Mouse (Mus musculus): Measurements from ENCODE around the gene Plekhj1. TPM values are rescaled to one million over a fixed set of nuclear protein-coding genes. Genes with fewer than 3 reads are reported as not detected.
A peak's percentile ranks its signal among the peaks of the same experiment; 100 is the strongest.
"Not testable (repeated sequence)": the region's sequence is repeated elsewhere in the genome, so short reads cannot be mapped to it uniquely, and the experiment has no call there.

Gene Plekhj1
- 10 to 100 TPM; 57.0 to 62.1 TPM for total RNA-seq (2021)

- intact Hi-C loops (cut with DNase I), result no loop called here
Measured at GRCm38 (mm10) chr10:80798150-80799006, at the start of gene Plekhj1, which contains the start of gene Sf3a2. TSS of gene Plekhj1 (minus strand) at chr10:80798626. TSS of gene Sf3a2 (plus strand) at chr10:80798198.

GRCm38 (mm10) chr10:80845732-80846131 is 47.3 kb upstream of the Plekhj1 start:
- intact Hi-C loops (cut with DNase I), result no loop called here
- DNase-seq (ENCODE audit: extremely low spot score in 1 of 2, low spot score in 2 of 2), result no peak

More at GRCm38 (mm10) chr10:80798150-80799006, at the start of gene Plekhj1, which contains the start of gene Sf3a2:
- peak; percentile 92 to 97 for DNase-seq (ENCODE audit: extremely low spot score in 1 of 2, low spot score in 2 of 2)

DNA sequence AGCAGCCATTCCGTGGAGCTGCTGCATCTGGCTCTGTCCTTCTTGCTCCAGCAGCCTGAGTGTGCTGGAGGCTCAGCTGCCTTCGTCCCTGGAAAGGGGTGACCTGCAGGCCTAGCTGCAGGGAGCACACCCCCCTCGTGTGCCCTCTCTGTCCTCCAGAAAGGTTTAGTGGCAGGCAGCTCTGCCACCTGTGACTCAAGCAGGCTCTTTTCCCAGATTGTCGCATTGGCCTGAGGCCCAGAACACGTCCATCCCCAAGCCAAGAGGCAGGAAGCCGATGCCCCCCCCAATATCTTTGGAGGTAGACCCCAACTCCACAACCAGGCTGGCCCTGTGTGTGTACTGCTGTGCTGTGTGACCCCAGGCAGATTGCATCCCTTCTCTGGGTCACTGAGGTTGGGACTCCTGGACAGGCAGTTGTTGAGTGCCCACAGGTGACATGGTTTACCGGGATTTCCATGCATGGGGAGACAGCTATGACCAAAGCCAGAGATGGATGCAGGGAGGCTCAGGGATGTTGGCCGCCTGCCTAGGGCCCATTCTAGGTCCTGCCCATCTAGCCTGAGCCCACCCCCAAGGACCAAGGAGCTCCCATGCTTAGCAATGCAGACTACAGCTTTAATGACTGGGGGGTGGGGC is 46.7 kb upstream of the Plekhj1 start:
- intact Hi-C loops (cut with DNase I), result no loop called here
- DNase-seq (ENCODE audit: extremely low spot score in 1 of 2, low spot score in 2 of 2), result no peak

DNA sequence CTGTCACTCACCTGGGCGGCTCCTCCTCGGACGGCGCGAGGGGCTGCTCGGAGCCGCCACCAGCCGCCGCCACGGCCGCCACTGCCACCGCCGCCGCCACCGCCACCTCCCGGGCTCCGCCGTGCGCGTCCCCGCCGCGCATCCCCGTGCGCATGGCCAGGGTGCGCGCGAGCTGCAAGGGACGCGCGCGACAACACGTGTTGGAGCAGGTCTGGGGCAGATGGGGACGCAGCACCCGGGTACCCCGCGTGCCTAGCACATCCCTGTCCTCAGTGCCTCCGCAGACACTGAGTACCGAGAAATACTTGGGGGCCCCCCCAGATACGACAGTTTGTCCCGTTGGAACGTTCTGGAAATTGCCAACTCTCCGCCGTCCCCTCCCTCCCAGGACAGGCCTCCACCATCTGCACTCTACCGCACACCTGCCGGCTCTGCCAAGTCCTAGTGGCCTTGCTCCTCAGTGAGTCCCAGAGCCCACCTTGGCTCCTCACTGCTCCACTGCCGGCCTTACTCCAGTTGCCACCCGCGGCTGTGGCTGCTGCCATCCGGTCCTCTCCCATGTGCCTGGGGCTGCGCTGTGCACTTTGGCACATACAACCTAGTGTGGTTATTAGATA is 45.6 kb upstream of the Plekhj1 start, which contains the start of gene Lingo3:
Lingo3 (minus strand) TSS at position 109 of the 617 bp plus-strand sequence.
- intact Hi-C loops (cut with DNase I), result no loop called here
- DNase-seq (ENCODE audit: extremely low spot score in 1 of 2, low spot score in 2 of 2), result peak in 1 of 2 experiments; percentile 78

- intact Hi-C loops (cut with DNase I), result no loop called here
- no peak for DNase-seq (ENCODE audit: extremely low spot score in 1 of 2, low spot score in 2 of 2)
Measured at GRCm38 (mm10) chr10:80843087-80843930, 44.9 kb upstream of the Plekhj1 start.

GRCm38 (mm10) chr10:80842334-80842733 is 43.9 kb upstream of the Plekhj1 start:
- intact Hi-C loops (cut with DNase I), result no loop called here
- DNase-seq (ENCODE audit: extremely low spot score in 1 of 2, low spot score in 2 of 2), result no peak

DNA sequence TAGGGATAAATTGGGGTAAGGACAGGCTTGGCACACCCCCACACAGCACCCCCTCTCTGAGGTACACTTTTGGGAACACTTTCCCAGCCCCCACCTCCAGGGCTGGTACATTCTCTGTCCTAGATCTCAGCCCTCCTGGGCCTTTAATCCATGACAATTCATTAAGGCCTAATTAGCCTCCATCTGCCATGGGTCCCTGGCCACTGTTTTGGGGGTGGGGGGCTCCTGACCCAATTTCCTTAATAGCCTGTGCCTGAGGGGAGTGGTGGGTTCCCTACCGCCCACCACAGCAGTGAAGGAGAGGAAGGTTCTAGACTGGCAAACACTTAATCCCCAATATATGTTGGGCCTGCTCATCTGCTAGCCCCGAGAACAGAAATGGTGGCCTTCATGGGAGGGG is 43.3 kb upstream of the Plekhj1 start:
- no peak for DNase-seq (ENCODE audit: extremely low spot score in 1 of 2, low spot score in 2 of 2)

DNA sequence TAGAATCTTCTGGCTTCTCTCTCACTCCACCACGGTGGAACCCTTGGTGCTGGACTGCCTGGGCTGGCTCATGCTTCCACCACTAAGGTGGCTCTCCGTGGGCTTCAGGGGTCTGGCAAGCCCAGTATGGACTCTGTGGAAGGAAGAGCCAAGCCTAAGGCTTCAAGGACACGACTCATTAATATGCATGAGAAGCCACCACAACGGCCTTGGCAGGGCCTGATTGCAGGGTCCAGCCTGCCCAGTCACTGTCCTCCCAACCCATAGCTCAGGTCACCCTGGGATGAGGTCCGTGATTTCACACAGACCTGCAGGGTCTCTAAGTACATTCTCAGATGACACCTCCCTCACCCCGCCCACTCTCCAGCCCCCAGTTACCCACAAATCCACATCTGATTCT is 41.4 kb upstream of the Plekhj1 start:
- no peak for DNase-seq (ENCODE audit: extremely low spot score in 1 of 2, low spot score in 2 of 2)
- intact Hi-C loops (cut with DNase I), result no loop called here

More for the DNA sequence above, 43.3 kb upstream of the Plekhj1 start:
- intact Hi-C loops (cut with DNase I), result no loop called here

- intact Hi-C loops (cut with DNase I), result no loop called here
- no peak for DNase-seq (ENCODE audit: extremely low spot score in 1 of 2, low spot score in 2 of 2)
Measured at GRCm38 (mm10) chr10:80838346-80838912, 40.0 kb upstream of the Plekhj1 start.

DNA sequence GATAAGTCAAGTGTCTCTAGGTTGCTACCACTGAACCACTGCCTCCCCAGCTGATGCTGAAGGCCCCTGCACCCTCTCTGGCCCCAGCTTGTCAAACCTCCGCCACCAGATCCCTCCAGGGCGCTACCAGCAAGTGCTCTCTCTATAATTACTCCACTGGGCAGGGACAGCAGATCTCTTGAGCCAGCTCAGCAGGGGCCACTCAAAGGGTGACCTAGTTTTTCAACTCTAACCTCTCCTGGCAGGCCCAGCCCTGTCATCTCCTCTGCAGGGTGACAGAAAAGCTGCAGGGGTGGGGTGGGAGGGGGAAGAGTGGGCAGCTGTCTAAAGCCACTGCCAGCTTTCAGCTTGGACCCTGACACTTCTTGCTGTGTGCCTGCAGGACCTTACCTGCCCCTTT is 39.4 kb upstream of the Plekhj1 start:
- DNase-seq (ENCODE audit: extremely low spot score in 1 of 2, low spot score in 2 of 2), result no peak
- intact Hi-C loops (cut with DNase I), result no loop called here

- DNase-seq (ENCODE audit: extremely low spot score in 1 of 2, low spot score in 2 of 2), result no peak
- intact Hi-C loops (cut with DNase I), result no loop called here
Measured at GRCm38 (mm10) chr10:80836949-80837379, 38.5 kb upstream of the Plekhj1 start.

- intact Hi-C loops (cut with DNase I), result no loop called here
Measured at GRCm38 (mm10) chr10:80835617-80836016, 37.2 kb upstream of the Plekhj1 start.

GRCm38 (mm10) chr10:80832818-80833217 is 34.4 kb upstream of the Plekhj1 start:
- DNase-seq (ENCODE audit: extremely low spot score in 1 of 2, low spot score in 2 of 2), result no peak
- intact Hi-C loops (cut with DNase I), result no loop called here

More at GRCm38 (mm10) chr10:80835617-80836016, 37.2 kb upstream of the Plekhj1 start:
- no peak for DNase-seq (ENCODE audit: extremely low spot score in 1 of 2, low spot score in 2 of 2)

- DNase-seq (ENCODE audit: extremely low spot score in 1 of 2, low spot score in 2 of 2), result peak in 1 of 2 experiments; percentile 82
- intact Hi-C loops (cut with DNase I), result no loop called here
Measured at GRCm38 (mm10) chr10:80831136-80831535, 32.7 kb upstream of the Plekhj1 start.

DNA sequence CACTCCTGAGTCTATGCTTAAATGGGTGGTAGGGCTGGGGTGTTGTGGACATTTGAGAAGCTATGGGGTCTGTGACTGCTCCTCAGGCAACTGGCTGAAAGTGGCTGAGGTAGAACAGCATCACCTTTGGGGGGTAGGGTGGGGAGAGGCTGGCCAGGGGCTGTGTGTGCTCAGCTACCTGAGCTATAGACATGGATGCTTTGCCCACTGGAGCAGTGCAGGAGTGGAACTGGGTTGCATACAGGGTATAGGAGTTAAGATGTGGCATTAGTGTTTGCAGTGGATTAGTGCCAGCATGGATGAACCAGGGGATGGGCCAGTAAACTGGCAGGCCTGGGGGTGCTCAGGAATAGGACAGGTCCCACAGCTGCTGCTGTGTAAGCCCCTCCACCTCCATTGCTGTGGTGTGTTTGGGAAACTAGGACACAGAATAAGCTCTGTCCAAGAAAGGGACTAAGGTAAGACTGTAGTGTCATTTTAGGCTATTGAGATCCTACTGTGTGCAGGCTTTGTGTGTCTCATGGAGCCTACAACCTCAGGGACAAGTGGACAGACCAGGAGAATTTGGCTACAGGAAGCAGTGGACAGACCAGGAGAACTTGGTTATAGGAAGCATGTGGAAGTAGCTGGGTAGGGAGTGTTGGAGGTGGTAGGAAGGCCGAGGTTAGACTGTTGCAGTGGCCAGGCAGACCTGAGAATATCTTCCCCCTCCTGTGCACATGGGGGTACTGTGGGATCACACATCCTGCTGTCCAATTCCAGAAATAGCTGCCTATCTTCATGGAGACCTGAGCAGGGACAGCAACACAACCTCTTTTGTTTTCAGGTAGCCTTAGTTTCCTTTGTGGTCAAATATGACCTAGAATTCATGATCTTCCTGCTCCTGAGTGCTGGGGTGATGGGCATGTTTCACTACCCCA is 31.2 kb upstream of the Plekhj1 start:
- DNase-seq (ENCODE audit: extremely low spot score in 1 of 2, low spot score in 2 of 2), result no peak
- intact Hi-C loops (cut with DNase I), result no loop called here

GRCm38 (mm10) chr10:80828587-80828986 is 30.2 kb upstream of the Plekhj1 start:
- DNase-seq (ENCODE audit: extremely low spot score in 1 of 2, low spot score in 2 of 2); intact Hi-C loops (cut with DNase I): not testable (repeated sequence)

- intact Hi-C loops (cut with DNase I), result no loop called here
- no peak for DNase-seq (ENCODE audit: extremely low spot score in 1 of 2, low spot score in 2 of 2)
Measured at GRCm38 (mm10) chr10:80827870-80828420, 29.5 kb upstream of the Plekhj1 start.
